Mouse (Mus musculus): ENCODE results near the gene Gm3591. TPM values are rescaled to one million over a fixed set of nuclear protein-coding genes. Genes with fewer than 3 reads are reported as not detected.
"Not testable (repeated sequence)": the region's sequence is repeated elsewhere in the genome, so short reads cannot be mapped to it uniquely, and the experiment has no call there.

Gm3591 gene
- 0.74 and 1.4 TPM in 2 replicates for polyA plus RNA-seq (2014; fragmentation: Nextera tagmentation; extraction: Ambion mirVana)

DNA sequence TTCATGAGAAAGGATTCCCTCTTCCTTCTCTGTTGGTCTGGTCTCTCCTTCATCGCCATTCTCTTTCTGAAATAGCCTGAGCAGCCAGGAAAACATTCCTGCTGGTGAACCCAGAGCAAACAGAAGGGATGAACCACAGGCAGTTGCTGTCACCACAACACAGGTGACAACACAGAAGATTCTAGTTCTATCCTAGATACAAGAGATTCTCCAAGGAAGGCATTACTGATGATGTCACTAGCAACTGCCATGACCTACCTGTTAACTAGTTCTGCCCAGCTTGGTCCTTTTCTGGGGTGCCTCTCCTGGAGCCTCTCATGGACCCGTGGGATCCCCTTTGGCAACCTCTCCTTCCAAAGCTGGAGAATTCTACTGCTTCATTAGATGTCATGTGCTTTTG is at the start of gene Gm3591:
Gene Gm3591 (minus strand): TSS at position 101 of the 400 bp plus-strand sequence.
- not testable (repeated sequence) for ATAC-seq (ENCODE audit: low FRiP score, low TSS enrichment); H3K4me1 ChIP-seq (ENCODE audit: control insufficient read depth, insufficient read depth, low read length); H3K4me3 ChIP-seq (ENCODE audit: low read length); H3K36me3 ChIP-seq (ENCODE audit: control insufficient read depth, insufficient read depth, low read length); H3K27ac ChIP-seq (ENCODE audit: low read depth, low read length); H3K9me3 ChIP-seq (ENCODE audit: control insufficient read depth, low read length); H3K27me3 ChIP-seq (ENCODE audit: control insufficient read depth, insufficient read depth, low read length); H3K4me2 ChIP-seq (replicated peaks; ENCODE audit: low read depth, low read length); H3K9ac ChIP-seq (ENCODE audit: low read depth, low read length)
- WGBS = no CpG with 5 or more reads among the region's 2 CpGs

DNA sequence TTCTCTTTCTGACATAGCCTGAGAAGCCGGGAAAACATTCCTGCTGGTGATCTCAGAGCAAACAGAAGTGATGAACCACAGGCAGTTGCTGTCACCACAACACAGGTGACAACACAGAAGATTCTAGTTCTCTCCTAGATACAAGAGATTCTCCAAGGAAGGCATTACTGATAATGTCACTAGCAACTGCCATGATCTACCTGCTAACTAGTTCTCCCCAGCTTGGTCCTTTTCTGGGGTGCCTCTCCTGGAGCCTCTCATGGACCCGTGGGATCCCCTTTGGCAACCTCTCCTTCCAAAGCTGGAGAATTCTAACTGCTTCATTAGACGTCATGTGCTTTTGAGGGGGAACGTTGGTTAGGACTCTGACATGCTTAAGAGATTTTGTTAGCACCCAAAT is 32.2 kb upstream of the Gm3591 start, which contains the start of gene Gm3594:
Gene Gm3594 (minus strand): TSS at position 101 of the 400 bp plus-strand sequence.
- not testable (repeated sequence) for H3K4me1 ChIP-seq (ENCODE audit: control insufficient read depth, insufficient read depth, low read length); ATAC-seq (ENCODE audit: low FRiP score, low TSS enrichment); H3K36me3 ChIP-seq (ENCODE audit: control insufficient read depth, insufficient read depth, low read length); H3K4me2 ChIP-seq (replicated peaks; ENCODE audit: low read depth, low read length); H3K9me3 ChIP-seq (ENCODE audit: control insufficient read depth, low read length); H3K9ac ChIP-seq (ENCODE audit: low read depth, low read length); H3K27me3 ChIP-seq (ENCODE audit: control insufficient read depth, insufficient read depth, low read length); H3K4me3 ChIP-seq (ENCODE audit: low read length); H3K27ac ChIP-seq (ENCODE audit: low read depth, low read length)
- no CpG with 5 or more reads among the region's 4 CpGs for WGBS

DNA sequence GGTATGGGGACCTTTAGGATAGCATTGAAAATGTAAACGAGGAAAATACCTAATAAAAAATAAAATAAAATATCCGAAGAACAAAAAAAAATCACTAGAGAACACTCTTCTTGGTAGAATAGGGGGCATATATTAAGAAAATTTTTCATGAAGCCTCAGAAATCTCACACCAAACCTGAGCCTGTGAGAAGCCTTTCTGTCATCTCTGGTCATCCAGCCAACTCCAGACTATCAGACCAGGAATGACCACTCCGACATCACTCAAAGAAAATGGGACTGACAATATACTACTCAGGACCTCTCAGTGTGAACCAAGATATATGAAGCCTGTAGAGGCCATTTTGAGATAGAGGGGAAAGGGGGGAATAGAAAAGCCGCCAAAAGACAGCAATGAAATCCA is 28.5 kb upstream of the Gm3591 start:
- not testable (repeated sequence) for H3K9ac ChIP-seq (ENCODE audit: low read depth, low read length); H3K4me2 ChIP-seq (replicated peaks; ENCODE audit: low read depth, low read length); H3K4me3 ChIP-seq (ENCODE audit: low read length); H3K9me3 ChIP-seq (ENCODE audit: control insufficient read depth, low read length); H3K27ac ChIP-seq (ENCODE audit: low read depth, low read length); H3K36me3 ChIP-seq (ENCODE audit: control insufficient read depth, insufficient read depth, low read length); ATAC-seq (ENCODE audit: low FRiP score, low TSS enrichment); H3K27me3 ChIP-seq (ENCODE audit: control insufficient read depth, insufficient read depth, low read length); H3K4me1 ChIP-seq (ENCODE audit: control insufficient read depth, insufficient read depth, low read length)
- 100% methylated on average over 1 of the region's 4 CpGs for WGBS

DNA sequence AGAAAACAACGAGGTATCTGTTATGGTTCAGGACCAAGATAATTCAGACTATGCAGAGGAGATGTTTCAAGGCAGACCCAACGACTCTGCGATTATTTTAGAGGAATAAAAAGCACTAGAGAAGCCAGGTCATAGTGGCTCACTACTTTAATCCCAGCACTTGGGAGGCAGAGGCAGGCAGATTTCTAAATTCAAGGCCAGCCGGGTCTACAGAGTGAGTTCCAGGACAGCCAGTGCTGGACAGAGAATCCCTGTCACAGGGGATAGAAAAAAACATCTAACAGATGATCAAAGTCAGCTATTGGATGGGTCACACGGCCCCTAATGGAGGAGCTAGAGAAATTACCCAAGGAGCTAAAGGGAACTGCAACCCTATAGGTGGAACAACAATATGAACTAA is 27.9 kb upstream of the Gm3591 start:
- H3K9ac ChIP-seq (ENCODE audit: low read depth, low read length); H3K9me3 ChIP-seq (ENCODE audit: control insufficient read depth, low read length); ATAC-seq (ENCODE audit: low FRiP score, low TSS enrichment); H3K4me2 ChIP-seq (replicated peaks; ENCODE audit: low read depth, low read length); H3K27me3 ChIP-seq (ENCODE audit: control insufficient read depth, insufficient read depth, low read length); H3K4me3 ChIP-seq (ENCODE audit: low read length); H3K27ac ChIP-seq (ENCODE audit: low read depth, low read length); H3K4me1 ChIP-seq (ENCODE audit: control insufficient read depth, insufficient read depth, low read length); H3K36me3 ChIP-seq (ENCODE audit: control insufficient read depth, insufficient read depth, low read length): not testable (repeated sequence)
- 43% methylated on average over 1 of the region's 5 CpGs for WGBS

DNA sequence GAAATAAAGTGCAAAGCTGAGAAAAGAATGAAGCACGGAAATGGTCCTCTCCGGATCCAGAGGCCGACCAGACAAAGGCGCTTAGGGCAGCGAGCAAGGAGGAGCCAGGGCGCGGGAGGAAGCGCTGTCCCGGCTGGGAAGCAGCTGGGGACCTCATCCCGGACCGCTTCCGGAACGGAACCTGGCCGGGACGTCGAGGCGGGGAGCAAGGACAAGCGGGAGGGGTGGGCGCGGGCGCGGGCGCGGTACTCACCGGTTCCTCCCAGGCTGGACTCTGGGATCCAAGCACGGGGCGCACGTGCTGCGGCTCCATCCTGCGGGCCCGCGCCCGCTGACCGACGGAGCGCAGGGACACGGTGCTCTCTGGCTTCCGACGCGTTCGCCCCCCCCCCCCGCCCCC is 14.5 kb upstream of the Gm3591 start:
- not testable (repeated sequence) for H3K27ac ChIP-seq (ENCODE audit: low read depth, low read length); H3K9ac ChIP-seq (ENCODE audit: low read depth, low read length); H3K4me1 ChIP-seq (ENCODE audit: control insufficient read depth, insufficient read depth, low read length); H3K27me3 ChIP-seq (ENCODE audit: control insufficient read depth, insufficient read depth, low read length); H3K4me3 ChIP-seq (ENCODE audit: low read length); ATAC-seq (ENCODE audit: low FRiP score, low TSS enrichment); H3K9me3 ChIP-seq (ENCODE audit: control insufficient read depth, low read length); H3K4me2 ChIP-seq (replicated peaks; ENCODE audit: low read depth, low read length); H3K36me3 ChIP-seq (ENCODE audit: control insufficient read depth, insufficient read depth, low read length)
- 4% methylated on average over 25 of the region's 42 CpGs for WGBS

DNA sequence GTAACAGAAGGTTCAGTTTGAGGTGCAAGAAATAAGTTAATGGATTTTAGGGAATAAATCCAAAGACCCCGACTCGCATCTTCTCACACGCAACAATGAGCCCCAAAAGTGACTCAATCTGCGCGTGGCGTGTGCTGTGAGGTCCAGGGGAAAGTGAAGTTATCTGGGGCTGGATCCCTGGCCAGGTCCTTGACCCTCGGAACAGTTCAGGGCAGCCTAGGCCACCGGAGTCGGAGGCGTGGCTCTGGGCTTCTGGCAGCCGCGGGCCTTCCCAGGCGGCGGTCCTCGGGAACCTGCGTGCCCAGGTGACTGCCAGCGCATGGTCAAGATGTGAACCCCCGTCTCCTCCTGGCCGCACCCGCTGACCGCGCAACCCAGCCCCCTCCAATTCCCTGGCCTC is 14.1 kb upstream of the Gm3591 start:
- not testable (repeated sequence) for ATAC-seq (ENCODE audit: low FRiP score, low TSS enrichment); H3K36me3 ChIP-seq (ENCODE audit: control insufficient read depth, insufficient read depth, low read length); H3K27me3 ChIP-seq (ENCODE audit: control insufficient read depth, insufficient read depth, low read length); H3K4me3 ChIP-seq (ENCODE audit: low read length); H3K9ac ChIP-seq (ENCODE audit: low read depth, low read length); H3K4me1 ChIP-seq (ENCODE audit: control insufficient read depth, insufficient read depth, low read length); H3K9me3 ChIP-seq (ENCODE audit: control insufficient read depth, low read length); H3K27ac ChIP-seq (ENCODE audit: low read depth, low read length)
- 17% methylated on average over 14 of the region's 22 CpGs for WGBS
- 0 out of 2 replicates have a peak overlapping the region, but pooled peaks have one; percentile 10 for H3K4me2 ChIP-seq (replicated peaks; ENCODE audit: low read depth, low read length)

DNA sequence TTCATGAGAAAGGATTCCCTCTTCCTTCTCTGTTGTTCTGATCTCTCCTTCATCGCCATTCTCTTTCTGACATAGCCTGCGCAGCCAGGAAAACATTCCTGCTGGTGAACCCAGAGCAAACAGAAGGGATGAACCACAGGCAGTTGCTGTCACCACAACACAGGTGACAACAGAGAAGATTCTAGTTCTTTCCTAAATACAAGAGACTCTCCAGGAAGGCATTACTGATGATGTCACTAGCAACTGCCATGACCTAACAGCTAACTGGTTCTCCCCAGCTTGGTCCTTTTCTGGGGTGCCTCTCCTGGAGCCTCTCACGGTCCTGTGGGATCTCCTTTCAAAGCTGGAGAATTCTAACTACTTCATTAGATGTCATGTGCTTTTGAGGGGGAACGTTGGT is 22.1 kb downstream of the Gm3591 start, which contains the start of gene Gm16440:
Gene Gm16440 (minus strand): TSS at position 101 of the 400 bp plus-strand sequence.
- 90% methylated on average over 2 of the region's 4 CpGs for WGBS
- ATAC-seq (ENCODE audit: low FRiP score, low TSS enrichment); H3K27me3 ChIP-seq (ENCODE audit: control insufficient read depth, insufficient read depth, low read length); H3K9me3 ChIP-seq (ENCODE audit: control insufficient read depth, low read length); H3K27ac ChIP-seq (ENCODE audit: low read depth, low read length); H3K4me2 ChIP-seq (replicated peaks; ENCODE audit: low read depth, low read length); H3K4me3 ChIP-seq (ENCODE audit: low read length); H3K9ac ChIP-seq (ENCODE audit: low read depth, low read length); H3K4me1 ChIP-seq (ENCODE audit: control insufficient read depth, insufficient read depth, low read length); H3K36me3 ChIP-seq (ENCODE audit: control insufficient read depth, insufficient read depth, low read length): not testable (repeated sequence)

Other genes with a start within 250 kb of the Gm3591 start
- not detected in 2 replicates for gene Gm21560, start 193.2 kb downstream of the Gm3591 start, polyA plus RNA-seq (2014; fragmentation: Nextera tagmentation; extraction: Ambion mirVana)
- 0.74 and 1.1 TPM in 2 replicates for gene Gm3411, start 125.2 kb downstream of the Gm3591 start, polyA plus RNA-seq (2014; fragmentation: Nextera tagmentation; extraction: Ambion mirVana)
- gene Gm21103, start 107.6 kb downstream of the Gm3591 start, polyA plus RNA-seq (2014; fragmentation: Nextera tagmentation; extraction: Ambion mirVana) = not detected in 2 replicates
- not detected in 2 replicates for gene Gm3618, start 68.8 kb downstream of the Gm3591 start, polyA plus RNA-seq (2014; fragmentation: Nextera tagmentation; extraction: Ambion mirVana)
- not detected in 2 replicates for gene Gm16440, start 22.2 kb downstream of the Gm3591 start, polyA plus RNA-seq (2014; fragmentation: Nextera tagmentation; extraction: Ambion mirVana)
- gene Gm3594, start 32.1 kb upstream of the Gm3591 start, polyA plus RNA-seq (2014; fragmentation: Nextera tagmentation; extraction: Ambion mirVana) = not detected in 2 replicates
- not detected in 2 replicates for gene Gm8356, start 124.8 kb upstream of the Gm3591 start, polyA plus RNA-seq (2014; fragmentation: Nextera tagmentation; extraction: Ambion mirVana)
- not detected in 2 replicates for gene Gm3629, start 178.1 kb upstream of the Gm3591 start, polyA plus RNA-seq (2014; fragmentation: Nextera tagmentation; extraction: Ambion mirVana)
- gene Gm3460, start 209.9 kb upstream of the Gm3591 start, polyA plus RNA-seq (2014; fragmentation: Nextera tagmentation; extraction: Ambion mirVana) = not detected in 2 replicates

All from kidney, embryonic 14.5 days (tissue).